Mouse (Mus musculus): ENCODE data around the gene Ddn. TPM values are rescaled to one million over a fixed set of nuclear protein-coding genes. Genes with fewer than 3 reads are reported as not detected.

Gene Ddn
- polyA plus RNA-seq, 1 experiment from 2014 or later, result 0.47 TPM

DNA sequence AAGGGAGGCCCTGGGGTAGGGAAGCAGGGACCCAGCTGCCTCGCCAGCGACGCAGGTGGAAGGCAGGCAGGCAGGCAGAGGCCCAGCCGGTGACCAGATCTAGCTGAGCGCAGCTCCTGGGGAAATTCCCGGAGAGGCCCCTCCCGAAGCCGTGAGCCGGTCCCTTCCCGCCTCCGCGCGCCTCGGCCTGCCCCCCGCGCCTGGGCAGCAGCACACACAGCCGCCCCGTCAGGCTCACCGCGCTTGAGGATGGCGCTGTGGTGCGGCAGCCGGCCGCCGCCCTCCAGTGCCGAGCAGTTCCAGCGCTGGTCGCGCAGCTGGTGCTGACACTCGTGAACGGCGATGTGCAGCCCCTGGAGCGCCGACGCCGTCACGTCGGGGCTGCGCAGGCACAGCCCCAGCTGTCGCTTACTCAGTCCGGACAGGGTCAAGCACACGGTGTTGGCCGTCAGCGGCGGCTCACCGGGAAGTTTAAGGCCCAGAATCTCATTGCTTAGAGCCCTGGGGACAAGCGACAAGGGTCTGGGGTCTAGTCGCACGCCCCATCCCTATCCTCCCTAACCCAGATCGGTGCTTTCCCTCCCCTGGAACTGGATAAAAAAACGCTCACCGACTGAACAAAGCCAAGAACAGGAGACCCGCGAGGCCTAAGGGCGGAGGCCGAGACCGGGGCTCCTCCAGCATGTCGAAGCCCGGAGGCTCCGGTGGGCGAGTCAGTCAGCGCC, 32.8 kb downstream of the Ddn start:
- Histone ChIP-seq H3K27me3 (peaks cover 98% of the 10 kb centered on the region), H3K9me3 (no peaks in the 10 kb centered on the region), H3K4me1 (peaks cover 28% of the 10 kb centered on the region), H3K4me3 (peak overlapping the region; percentile 24), H3K4me2 (replicated peaks) (peak overlapping the region; percentile 32), H3K9ac (replicated peaks) (0 out of 2 replicates have a peak overlapping the region, but pooled peaks have one; percentile 25), H3K27ac (replicated peaks) (no peak overlapping the region), H3K36me3 (no peaks in the 10 kb centered on the region)
- WGBS, result 2% methylated on average over 61 of the region's 62 CpGs
- no peak; the same call in 1 of the 2 replicates for ATAC-seq (replicated peaks)

- H3K4me1 ChIP-seq, result peaks cover 28% of the 10 kb centered on the region
- no peaks in the 10 kb centered on the region for H3K9me3 ChIP-seq
- WGBS, result 4% methylated on average over 5 of the region's 5 CpGs
- no peak overlapping the region for H3K9ac ChIP-seq (replicated peaks)
- H3K36me3 ChIP-seq, result no peaks in the 10 kb centered on the region
- no peak overlapping the region for H3K4me3 ChIP-seq
- ATAC-seq (replicated peaks), result no peak
- H3K27me3 ChIP-seq, result peaks cover 96% of the 10 kb centered on the region
- H3K4me2 ChIP-seq (replicated peaks), result no peak overlapping the region
- no peak overlapping the region for H3K27ac ChIP-seq (replicated peaks)
Measured at GRCm38 (mm10) chr15:98775533-98775932, 33.8 kb downstream of the Ddn start.

DNA sequence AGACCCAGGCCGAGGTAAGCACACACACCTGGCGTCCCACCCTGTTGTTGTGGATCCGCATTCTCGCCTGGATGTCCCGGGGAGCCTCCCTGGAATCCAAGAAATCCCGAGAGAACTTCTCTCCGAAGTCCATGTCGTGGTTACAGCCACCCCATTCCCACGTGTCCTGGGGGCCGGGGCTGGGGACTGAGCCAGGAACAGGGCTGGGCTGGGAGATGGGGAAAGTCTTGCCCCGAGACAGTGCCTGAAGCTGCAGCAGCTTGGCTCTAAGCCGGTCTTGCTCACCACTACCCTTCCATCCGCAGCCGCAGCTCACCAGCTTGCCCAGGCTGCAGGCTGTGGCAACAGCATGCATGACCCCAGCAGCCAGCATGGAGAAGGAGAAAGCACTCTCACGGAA, 35.2 kb downstream of the Ddn start:
- Histone ChIP-seq H3K27me3 (peaks cover 90% of the 10 kb centered on the region), H3K36me3 (no peaks in the 10 kb centered on the region)
- WGBS, result 7% methylated on average over 15 of the region's 15 CpGs

DNA sequence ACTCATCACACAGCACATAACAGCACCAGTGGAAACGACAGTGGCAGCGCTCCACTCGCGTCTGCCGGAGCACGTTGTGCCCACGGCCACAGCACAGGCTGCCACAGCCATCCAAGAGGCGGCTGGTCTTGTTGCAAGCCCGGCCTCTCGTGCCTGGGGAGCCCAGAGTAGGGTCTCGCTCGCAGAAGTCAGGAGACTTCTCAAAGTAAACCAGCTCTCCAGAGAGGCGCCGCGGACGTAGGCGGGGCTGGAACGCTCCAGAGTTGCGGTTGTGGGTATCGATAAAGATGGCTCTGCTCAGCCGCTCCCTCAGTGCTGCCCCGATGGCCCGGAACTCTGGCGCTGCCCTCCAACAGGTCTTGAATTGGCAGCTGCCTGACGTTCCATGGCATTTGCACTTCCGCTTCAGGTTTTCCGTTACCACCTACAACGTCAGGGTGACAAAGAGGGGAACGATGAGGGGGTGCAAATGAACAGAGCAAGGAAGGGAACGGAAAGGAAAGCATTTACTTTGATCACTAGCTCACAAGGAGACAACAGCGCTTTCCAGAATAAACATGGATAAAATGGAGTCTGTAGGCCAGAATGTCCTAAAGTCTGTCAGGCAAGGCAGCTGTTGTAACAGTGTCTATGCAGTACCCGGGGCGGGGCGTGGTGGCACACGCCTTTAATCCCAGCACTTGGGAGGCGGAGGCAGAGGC, 36.6 kb downstream of the Ddn start:
- peak overlapping the region; percentile 23 for H3K4me3 ChIP-seq
- H3K9ac ChIP-seq (replicated peaks), result no peak overlapping the region
- no peak for ATAC-seq (replicated peaks)
- H3K27me3 ChIP-seq, result peaks cover 79% of the 10 kb centered on the region
- H3K9me3 ChIP-seq, result no peaks in the 10 kb centered on the region
- no peaks in the 10 kb centered on the region for H3K36me3 ChIP-seq
- peaks cover 23% of the 10 kb centered on the region for H3K4me1 ChIP-seq
- WGBS, result 3% methylated on average over 36 of the region's 36 CpGs
- peak overlapping the region; percentile 38 for H3K4me2 ChIP-seq (replicated peaks)
- H3K27ac ChIP-seq (replicated peaks), result no peak overlapping the region

More for the DNA sequence above, 35.2 kb downstream of the Ddn start:
- H3K27ac ChIP-seq (replicated peaks), result no peak overlapping the region
- peaks cover 28% of the 10 kb centered on the region for H3K4me1 ChIP-seq
- no peak overlapping the region for H3K9ac ChIP-seq (replicated peaks)
- H3K4me3 ChIP-seq, result no peak overlapping the region
- no peaks in the 10 kb centered on the region for H3K9me3 ChIP-seq
- no peak overlapping the region for H3K4me2 ChIP-seq (replicated peaks)
- ATAC-seq (replicated peaks), result no peak

DNA sequence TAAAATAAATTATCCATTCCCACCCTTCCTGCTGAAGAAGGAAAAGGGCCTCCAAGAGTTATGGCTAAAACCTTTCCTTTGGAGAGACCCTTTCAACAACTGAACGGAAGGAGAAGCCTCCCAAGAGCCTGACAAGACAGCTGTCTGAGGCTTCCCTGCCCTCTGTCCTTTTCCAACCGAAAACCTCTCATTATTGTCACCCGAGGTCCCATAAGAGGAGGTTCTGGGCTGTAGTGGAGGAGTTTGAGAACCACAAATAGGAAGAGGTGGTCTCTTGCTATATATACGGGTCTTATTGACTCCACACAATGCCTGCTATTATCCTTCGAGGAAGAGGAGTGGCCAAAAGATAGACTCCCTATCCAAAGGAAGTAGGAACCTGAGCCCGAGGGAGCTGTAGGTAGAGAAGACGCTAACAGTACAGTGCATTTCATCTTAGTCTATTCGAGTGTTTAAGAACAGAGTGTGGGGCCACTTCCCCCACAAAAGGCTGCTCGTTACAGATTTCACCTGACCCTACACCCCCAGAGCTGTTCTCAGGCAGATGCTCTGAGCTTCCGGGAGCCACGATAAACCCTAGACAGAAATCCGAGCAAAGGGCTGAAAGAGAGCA, 37.4 kb downstream of the Ddn start:
- Histone ChIP-seq H3K36me3 (no peaks in the 10 kb centered on the region), H3K9me3 (no peaks in the 10 kb centered on the region), H3K4me1 (peaks cover 18% of the 10 kb centered on the region), H3K4me2 (replicated peaks) (peak overlapping the region; percentile 38), H3K27ac (replicated peaks) (no peak overlapping the region), H3K9ac (replicated peaks) (no peak overlapping the region), H3K27me3 (peaks cover 72% of the 10 kb centered on the region), H3K4me3 (peak overlapping the region; percentile 23; the same call in 1 of the 2 replicates)
- ATAC-seq (replicated peaks), result no peak
- WGBS, result 5% methylated on average over 12 of the region's 12 CpGs

DNA sequence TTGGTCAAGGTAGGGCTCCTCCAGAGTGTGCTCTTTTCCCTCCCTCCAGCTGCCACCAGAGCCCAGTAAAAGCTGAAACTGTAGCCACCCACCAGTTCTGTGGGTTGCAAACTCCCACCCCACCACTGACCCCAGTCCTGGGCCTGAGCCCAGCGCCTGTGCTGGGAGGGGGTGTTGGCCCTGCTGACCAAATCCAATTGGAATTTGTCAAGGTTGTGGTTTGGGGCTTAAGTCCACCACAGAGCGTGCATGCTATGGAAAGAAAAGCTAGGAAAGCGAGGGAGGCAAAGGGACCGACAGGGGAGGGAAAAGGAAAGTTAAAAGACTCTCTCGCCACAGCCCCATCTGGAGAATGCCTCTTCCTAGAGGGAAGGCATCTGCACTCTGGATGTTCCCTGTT, 41.0 kb downstream of the Ddn start:
- H3K27me3 ChIP-seq, result peaks cover 39% of the 10 kb centered on the region
- H3K9me3 ChIP-seq, result no peaks in the 10 kb centered on the region
- no peak overlapping the region for H3K4me3 ChIP-seq
- no peak for ATAC-seq (replicated peaks)
- no peak overlapping the region for H3K4me2 ChIP-seq (replicated peaks)
- WGBS, result 28% methylated on average over 5 of the region's 5 CpGs
- H3K36me3 ChIP-seq, result no peaks in the 10 kb centered on the region
- no peak overlapping the region for H3K9ac ChIP-seq (replicated peaks)
- peaks cover 16% of the 10 kb centered on the region for H3K4me1 ChIP-seq
- H3K27ac ChIP-seq (replicated peaks), result no peak overlapping the region

- Histone ChIP-seq H3K27me3 (peaks cover 18% of the 10 kb centered on the region), H3K4me3 (no peak overlapping the region), H3K27ac (replicated peaks) (no peak overlapping the region), H3K4me2 (replicated peaks) (no peak overlapping the region), H3K9me3 (no peaks in the 10 kb centered on the region), H3K4me1 (peaks cover 21% of the 10 kb centered on the region), H3K36me3 (no peaks in the 10 kb centered on the region), H3K9ac (replicated peaks) (no peak overlapping the region)
- no peak for ATAC-seq (replicated peaks)
- WGBS, result 55% methylated on average over 4 of the region's 4 CpGs
Measured at GRCm38 (mm10) chr15:98765929-98766328, 43.4 kb downstream of the Ddn start.

- H3K9ac ChIP-seq (replicated peaks), result peak within 1 kb of the TSS; percentile 92
- peak; percentile 96 for ATAC-seq (replicated peaks)
- under 1% methylated on average over 74 of the region's 76 CpGs for WGBS
Measured at GRCm38 (mm10) chr15:98762670-98763529, 46.4 kb downstream of the Ddn start, which contains the start of gene Arf3. TSS of gene Arf3 (minus strand) at chr15:98763214.

GRCm38 (mm10) chr15:98762201-98762621, 47.1 kb downstream of the Ddn start:
- H3K36me3 ChIP-seq, result peaks cover 17% of the 10 kb centered on the region; the same call in 1 of the 2 replicates
- H3K27ac ChIP-seq (replicated peaks), result peak overlapping the region; percentile 93
- H3K4me3 ChIP-seq, result peak overlapping the region; percentile 86
- H3K4me1 ChIP-seq, result peaks cover 26% of the 10 kb centered on the region
- H3K9me3 ChIP-seq, result no peaks in the 10 kb centered on the region
- WGBS, result 0% methylated on average over 19 of the region's 24 CpGs
- peaks cover 4% of the 10 kb centered on the region; the same call in 1 of the 2 replicates for H3K27me3 ChIP-seq
- ATAC-seq (replicated peaks), result peak; percentile 66
- H3K9ac ChIP-seq (replicated peaks), result peak overlapping the region; percentile 92
- peak overlapping the region; percentile 72 for H3K4me2 ChIP-seq (replicated peaks)

More at GRCm38 (mm10) chr15:98762670-98763529, 46.4 kb downstream of the Ddn start, which contains the start of gene Arf3:
- Histone ChIP-seq H3K27me3 (peaks cover 4% of the 10 kb centered on the region; the same call in 1 of the 2 replicates), H3K9me3 (no peaks in the 10 kb centered on the region), H3K36me3 (peaks cover 17% of the 10 kb centered on the region; the same call in 1 of the 2 replicates), H3K4me3 (peak within 1 kb of the TSS; percentile 86), H3K27ac (replicated peaks) (peak within 1 kb of the TSS; percentile 93), H3K4me1 (peaks cover 26% of the 10 kb centered on the region), H3K4me2 (replicated peaks) (peak within 1 kb of the TSS; percentile 72)

DNA sequence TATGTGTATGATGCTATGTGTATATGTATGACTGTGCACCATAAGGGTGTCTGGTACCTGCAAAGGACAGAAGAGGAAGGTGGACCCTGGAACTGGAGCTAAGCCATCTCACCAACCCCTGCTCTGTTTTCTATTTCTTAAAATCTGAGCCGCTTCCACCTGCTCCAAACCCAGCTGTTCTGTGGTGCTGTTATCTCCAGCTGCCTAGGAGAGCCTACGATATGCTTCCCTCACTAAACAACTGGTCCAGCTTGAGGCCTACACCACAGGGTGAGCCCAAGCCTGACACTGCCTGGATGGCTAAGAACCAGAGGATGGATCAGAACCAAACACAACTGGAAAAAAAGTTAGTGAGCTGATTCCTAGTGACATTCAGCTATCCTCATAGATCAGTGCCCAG, 55.2 kb downstream of the Ddn start:
- no peak for ATAC-seq (replicated peaks)
- 94% methylated on average over 2 of the region's 2 CpGs for WGBS
- no peak overlapping the region for H3K4me2 ChIP-seq (replicated peaks)
- H3K9ac ChIP-seq (replicated peaks), result no peak overlapping the region
- no peaks in the 10 kb centered on the region; the same call in 1 of the 2 replicates for H3K4me1 ChIP-seq
- no peaks in the 10 kb centered on the region for H3K27me3 ChIP-seq
- no peak overlapping the region for H3K27ac ChIP-seq (replicated peaks)
- H3K4me3 ChIP-seq, result no peak overlapping the region
- no peaks in the 10 kb centered on the region for H3K9me3 ChIP-seq
- 0 out of 2 replicates have a peak, but pooled peaks cover 10% of the 10 kb centered on the region for H3K36me3 ChIP-seq

Data from forebrain, embryonic 15.5 days (tissue).